Mouse (Mus musculus) hindbrain, embryonic 15.5 days (tissue): ENCODE results near the gene Dagla. TPM values are rescaled to one million over a fixed set of nuclear protein-coding genes. Genes with fewer than 3 reads are reported as not detected.

Experiments
- ATAC-seq: fragments of 200-750 bp; cut with Nextera tagmentation; 2 replicates; pipeline ENCODE4 v1.8.0; 2017; ENCODE audit warnings: low read depth, moderate number of reproducible peaks, moderate TSS enrichment; ENCODE audit not compliant: low FRiP score
- H3K27ac ChIP-seq: fragments of 300-500 bp; sonication (generic); replicated peaks from 2 replicates; pipeline ENCODE4 v1.5.1; 2015; ENCODE audit warnings: mild to moderate bottlenecking, inconsistent platforms
- H3K27me3 ChIP-seq: fragments of 300-500 bp; sonication (generic); 2 replicates; pipeline ENCODE4 v1.6.1; 2015; ENCODE audit warnings: control low read depth, inconsistent platforms
- H3K36me3 ChIP-seq: fragments of 300-500 bp; sonication (generic); 2 replicates; pipeline ENCODE4 v1.6.1; 2015; ENCODE audit warnings: control low read depth, inconsistent platforms
- H3K4me1 ChIP-seq: fragments of 300-500 bp; sonication (generic); replicated peaks from 2 replicates; pipeline ENCODE4 v1.6.1; 2015; ENCODE audit warnings: control low read depth, inconsistent platforms
- H3K4me2 ChIP-seq: fragments of 300-500 bp; sonication (generic); 2 replicates; pipeline ENCODE4 v1.6.1; 2015; ENCODE audit warnings: moderate library complexity, mild to moderate bottlenecking, inconsistent platforms
- H3K4me3 ChIP-seq: fragments of 300-500 bp; sonication (generic); 2 replicates; pipeline ENCODE4 v1.5.1; 2015; ENCODE audit warnings: mild to moderate bottlenecking, inconsistent platforms
- H3K9ac ChIP-seq: fragments of 300-500 bp; sonication (generic); 2 replicates; pipeline ENCODE4 v1.6.1; 2015; ENCODE audit warnings: inconsistent platforms
- H3K9me3 ChIP-seq: fragments of 300-500 bp; sonication (generic); 2 replicates; pipeline ENCODE4 v1.6.1; 2016; ENCODE audit warnings: control low read depth, inconsistent platforms
- WGBS: fragments of 180-500 bp; shearing (Covaris S2); methylation state at CpG from one replicate; pipeline ENCODE4 v1.1.7; 2015; 5-methylcytosine and 5-hydroxymethylcytosine counted together
- polyA plus RNA-seq: library from polyadenylated mRNA; unstranded; fragments of >200 nt; fragmentation: Nextera tagmentation; extraction: Ambion mirVana; gene quantifications from 2 replicates; pipeline ENCODE4 v1.2.1, GENCODE M21; 2015

The Dagla gene
- 11.3 and 14.3 TPM in 2 replicates for polyA plus RNA-seq

- no peaks in the 10 kb centered on the region for H3K36me3 ChIP-seq
- WGBS, result 8% methylated on average over 55 of the region's 56 CpGs
- peak within 1 kb of the TSS; percentile 89 for H3K9ac ChIP-seq
- H3K27ac ChIP-seq, result 0 out of 2 replicates have a peak within 1 kb of the TSS, but pooled peaks have one; percentile 12
- H3K4me3 ChIP-seq, result peak within 1 kb of the TSS; percentile 71
- peaks cover 32% of the 10 kb centered on the region for H3K4me1 ChIP-seq
- peak within 1 kb of the TSS; percentile 82 for H3K4me2 ChIP-seq
- H3K9me3 ChIP-seq, result no peaks in the 10 kb centered on the region
- ATAC-seq, result peak; percentile 82
- peaks cover 10% of the 10 kb centered on the region for H3K27me3 ChIP-seq
Measured at GRCm38 (mm10) chr19:10304810-10305544, at the start of gene Dagla. Gene Dagla (minus strand): TSS chr19:10304877.

GRCm38 (mm10) chr19:10352218-10352617 is 47.5 kb upstream of the Dagla start:
- H3K9me3 ChIP-seq, result no peaks in the 10 kb centered on the region
- H3K4me2 ChIP-seq, result no peak overlapping the region
- WGBS, result 90% methylated on average over 7 of the region's 7 CpGs
- no peak for ATAC-seq
- no peak overlapping the region for H3K4me3 ChIP-seq
- H3K4me1 ChIP-seq, result peaks cover 5% of the 10 kb centered on the region
- H3K9ac ChIP-seq, result no peak overlapping the region
- no peaks in the 10 kb centered on the region for H3K27me3 ChIP-seq
- H3K36me3 ChIP-seq, result no peaks in the 10 kb centered on the region
- H3K27ac ChIP-seq, result no peak overlapping the region

- 49% methylated on average over 5 of the region's 5 CpGs for WGBS
- Histone ChIP-seq H3K4me3 (no peak overlapping the region), H3K4me1 (peaks cover under 1% of the 10 kb centered on the region; the same call in 1 of the 2 replicates), H3K9me3 (no peaks in the 10 kb centered on the region), H3K36me3 (no peaks in the 10 kb centered on the region), H3K9ac (no peak overlapping the region), H3K27me3 (no peaks in the 10 kb centered on the region), H3K27ac (no peak overlapping the region), H3K4me2 (no peak overlapping the region)
- ATAC-seq, result no peak
Measured at GRCm38 (mm10) chr19:10347628-10348273, 43.1 kb upstream of the Dagla start.

GRCm38 (mm10) chr19:10345696-10346095 is 41.0 kb upstream of the Dagla start:
- Histone ChIP-seq H3K4me2 (no peak overlapping the region), H3K27me3 (no peaks in the 10 kb centered on the region), H3K9ac (no peak overlapping the region), H3K4me1 (peaks cover 16% of the 10 kb centered on the region), H3K9me3 (no peaks in the 10 kb centered on the region), H3K4me3 (no peak overlapping the region), H3K36me3 (no peaks in the 10 kb centered on the region), H3K27ac (no peak overlapping the region)
- no peak for ATAC-seq
- WGBS, result 34% methylated on average over 12 of the region's 12 CpGs

GRCm38 (mm10) chr19:10343866-10344265 is 39.2 kb upstream of the Dagla start:
- no peak overlapping the region for H3K4me3 ChIP-seq
- H3K4me1 ChIP-seq, result peaks cover 22% of the 10 kb centered on the region
- 88% methylated on average over 10 of the region's 10 CpGs for WGBS
- no peaks in the 10 kb centered on the region for H3K36me3 ChIP-seq
- no peak overlapping the region for H3K4me2 ChIP-seq
- no peak for ATAC-seq
- H3K9me3 ChIP-seq, result no peaks in the 10 kb centered on the region
- no peak overlapping the region for H3K27ac ChIP-seq
- H3K27me3 ChIP-seq, result peaks cover 4% of the 10 kb centered on the region; the same call in 1 of the 2 replicates
- H3K9ac ChIP-seq, result no peak overlapping the region

- peak overlapping the region; percentile 56 for H3K27ac ChIP-seq
- no peaks in the 10 kb centered on the region for H3K9me3 ChIP-seq
- no peak overlapping the region for H3K9ac ChIP-seq
- no peaks in the 10 kb centered on the region for H3K36me3 ChIP-seq
- no peak overlapping the region for H3K4me3 ChIP-seq
- H3K4me1 ChIP-seq, result peaks cover 22% of the 10 kb centered on the region
- peaks cover 4% of the 10 kb centered on the region; the same call in 1 of the 2 replicates for H3K27me3 ChIP-seq
- ATAC-seq, result peak; percentile 55
- WGBS, result 23% methylated on average over 12 of the region's 12 CpGs
- no peak overlapping the region; the same call in 1 of the 2 replicates for H3K4me2 ChIP-seq
Measured at GRCm38 (mm10) chr19:10341817-10342439, 37.3 kb upstream of the Dagla start.

GRCm38 (mm10) chr19:10341152-10341551 is 36.5 kb upstream of the Dagla start:
- H3K4me1 ChIP-seq, result peaks cover 22% of the 10 kb centered on the region
- no peaks in the 10 kb centered on the region for H3K36me3 ChIP-seq
- ATAC-seq, result 0 out of 2 replicates have a peak, but pooled peaks have one; percentile 10
- H3K27me3 ChIP-seq, result peaks cover 4% of the 10 kb centered on the region; the same call in 1 of the 2 replicates
- no peaks in the 10 kb centered on the region for H3K9me3 ChIP-seq
- WGBS, result 14% methylated on average over 11 of the region's 11 CpGs
- no peak overlapping the region for H3K9ac ChIP-seq
- no peak overlapping the region for H3K4me2 ChIP-seq
- H3K4me3 ChIP-seq, result no peak overlapping the region
- no peak overlapping the region; the same call in 1 of the 2 replicates for H3K27ac ChIP-seq

GRCm38 (mm10) chr19:10340661-10341060 is 36.0 kb upstream of the Dagla start:
- Histone ChIP-seq H3K27me3 (peaks cover 4% of the 10 kb centered on the region; the same call in 1 of the 2 replicates), H3K4me3 (no peak overlapping the region), H3K27ac (no peak overlapping the region), H3K4me1 (peaks cover 22% of the 10 kb centered on the region), H3K36me3 (no peaks in the 10 kb centered on the region), H3K4me2 (no peak overlapping the region), H3K9ac (no peak overlapping the region), H3K9me3 (no peaks in the 10 kb centered on the region)
- WGBS, result 42% methylated on average over 5 of the region's 5 CpGs
- ATAC-seq, result no peak

GRCm38 (mm10) chr19:10339271-10339670 is 34.6 kb upstream of the Dagla start:
- H3K27me3 ChIP-seq, result peaks cover 4% of the 10 kb centered on the region; the same call in 1 of the 2 replicates
- 10% methylated on average over 5 of the region's 5 CpGs for WGBS
- no peaks in the 10 kb centered on the region for H3K36me3 ChIP-seq
- H3K9me3 ChIP-seq, result no peaks in the 10 kb centered on the region
- H3K4me3 ChIP-seq, result no peak overlapping the region
- no peak overlapping the region for H3K27ac ChIP-seq
- no peak for ATAC-seq
- H3K4me1 ChIP-seq, result peaks cover 22% of the 10 kb centered on the region
- no peak overlapping the region for H3K9ac ChIP-seq
- no peak overlapping the region for H3K4me2 ChIP-seq

GRCm38 (mm10) chr19:10338724-10339123 is 34.0 kb upstream of the Dagla start:
- Histone ChIP-seq H3K4me2 (no peak overlapping the region), H3K27ac (no peak overlapping the region), H3K9me3 (no peaks in the 10 kb centered on the region), H3K27me3 (peaks cover 4% of the 10 kb centered on the region; the same call in 1 of the 2 replicates), H3K4me3 (no peak overlapping the region), H3K9ac (no peak overlapping the region), H3K4me1 (peaks cover 22% of the 10 kb centered on the region), H3K36me3 (no peaks in the 10 kb centered on the region)
- no peak for ATAC-seq
- 84% methylated on average over 4 of the region's 4 CpGs for WGBS

GRCm38 (mm10) chr19:10334467-10334866 is 29.8 kb upstream of the Dagla start:
- H3K27ac ChIP-seq, result no peak overlapping the region
- H3K36me3 ChIP-seq, result no peaks in the 10 kb centered on the region
- WGBS, result 63% methylated on average over 4 of the region's 4 CpGs
- peaks cover 3% of the 10 kb centered on the region; the same call in 1 of the 2 replicates for H3K4me1 ChIP-seq
- H3K4me2 ChIP-seq, result no peak overlapping the region
- ATAC-seq, result no peak
- no peaks in the 10 kb centered on the region for H3K9me3 ChIP-seq
- no peak overlapping the region for H3K4me3 ChIP-seq
- H3K9ac ChIP-seq, result no peak overlapping the region
- H3K27me3 ChIP-seq, result 0 out of 2 replicates have a peak, but pooled peaks cover 4% of the 10 kb centered on the region
